Mouse (Mus musculus) limb, embryonic 14.5 days (tissue): ENCODE results near the gene Dnah9. TPM values are rescaled to one million over a fixed set of nuclear protein-coding genes. Genes with fewer than 3 reads are reported as not detected.
A peak's percentile ranks its signal among the peaks of the same experiment; 100 is the strongest.

Source experiments
- ATAC-seq: fragments of 200-750 bp; cut with Nextera tagmentation; 2 replicates; pipeline ENCODE4 v1.8.0; 2017; ENCODE audit warnings: low read depth, moderate number of reproducible peaks, moderate TSS enrichment; ENCODE audit not compliant: low FRiP score
- DNase-seq: peaks from one replicate; pipeline ENCODE4 v3.0.0-alpha.2; 2015; ENCODE audit warnings: low spot score
- H3K27ac ChIP-seq: fragments of 300-500 bp; sonication (generic); replicated peaks from 2 replicates; pipeline ENCODE4 v1.5.1; 2014; ENCODE audit warnings: low read depth, mild to moderate bottlenecking, low read length, moderate library complexity, mixed read lengths
- H3K27me3 ChIP-seq: fragments of 300-500 bp; sonication (generic); 2 replicates; pipeline ENCODE4 v1.6.1; 2014; ENCODE audit warnings: low read length, mixed read lengths; ENCODE audit not compliant: control insufficient read depth, insufficient read depth
- H3K36me3 ChIP-seq: fragments of 300-500 bp; sonication (generic); 2 replicates; pipeline ENCODE4 v1.6.1; 2014; ENCODE audit warnings: mild to moderate bottlenecking, low read length, moderate library complexity, mixed read lengths; ENCODE audit not compliant: control insufficient read depth, insufficient read depth
- H3K4me1 ChIP-seq: fragments of 300-500 bp; sonication (generic); 2 replicates; pipeline ENCODE4 v1.6.1; 2014; ENCODE audit warnings: antibody characterized with exemption, low read length, mixed read lengths; ENCODE audit not compliant: control insufficient read depth, insufficient read depth
- H3K4me2 ChIP-seq: fragments of 300-500 bp; sonication (generic); replicated peaks from 2 replicates; pipeline ENCODE4 v1.6.1; 2014; ENCODE audit warnings: low read depth, mild to moderate bottlenecking, low read length, moderate library complexity; ENCODE audit not compliant: severe bottlenecking
- H3K4me3 ChIP-seq: fragments of 300-500 bp; sonication (generic); replicated peaks from 2 replicates; pipeline ENCODE4 v1.5.1; 2014; ENCODE audit warnings: low read length
- H3K9ac ChIP-seq: fragments of 300-500 bp; sonication (generic); 2 replicates; pipeline ENCODE4 v1.6.1; 2014; ENCODE audit warnings: mild to moderate bottlenecking, low read depth, low read length, moderate library complexity; ENCODE audit not compliant: severe bottlenecking
- H3K9me3 ChIP-seq: fragments of 300-500 bp; sonication (generic); 2 replicates; pipeline ENCODE4 v1.6.1; 2016; ENCODE audit warnings: low read length; ENCODE audit not compliant: control insufficient read depth
- POLR2A ChIP-seq: fragments of 200-500 bp; IDR thresholded peaks from 2 replicates; pipeline ENCODE4 v1.8.0; 2012; ENCODE audit warnings: inconsistent platforms, mild to moderate bottlenecking, moderate library complexity, borderline replicate concordance; ENCODE audit not compliant: insufficient read depth, insufficient read length; ENCODE audit errors: extremely low read depth
- WGBS: fragments of 180-500 bp; shearing (Covaris S2); extraction: QIAGEN DNeasy Blood & Tissue Kit; methylation state at CpG from one replicate; pipeline ENCODE4 v1.1.7; 2014; 5-methylcytosine and 5-hydroxymethylcytosine counted together
- polyA plus RNA-seq, 2 experiments: library from polyadenylated mRNA; depleted of rRNA in 1 of 2; stranded (reverse) in 1 of 2; unstranded in 1 of 2; fragments of >200 nt; fragmentation: Nextera tagmentation in 1 of 2; extraction: Ambion mirVana in 1 of 2; gene quantifications; 2 replicates each; pipeline versions ENCODE4 v1.2.1 to v1.2.3; 2012 to 2014

Dnah9 gene
- polyA plus RNA-seq, 2 experiments = 0.17 to 0.36 TPM

GRCm38 (mm10) chr11:65824556-65824955 lies 343.8 kb downstream of the Dnah9 start:
- H3K4me2 ChIP-seq = no peak overlapping the region
- no peak overlapping the region for H3K9ac ChIP-seq
- H3K9me3 ChIP-seq = no peaks in the 10 kb centered on the region
- no peak overlapping the region for H3K27ac ChIP-seq
- H3K27me3 ChIP-seq = no peaks in the 10 kb centered on the region
- no peak overlapping the region for H3K4me3 ChIP-seq
- no peak for TF ChIP-seq POLR2A
- DNase-seq (no peak), ATAC-seq (no peak)
- H3K36me3 ChIP-seq = peaks cover 57% of the 10 kb centered on the region
- H3K4me1 ChIP-seq = no peaks in the 10 kb centered on the region
- 69% methylated on average over 3 of the region's 3 CpGs for WGBS

- 9% methylated on average over 7 of the region's 7 CpGs for WGBS
- peak; percentile 67; the same call in 1 of the 2 replicates for ATAC-seq
- no peak for TF ChIP-seq POLR2A
Observed at GRCm38 (mm10) chr11:65820877-65821276, 347.5 kb downstream of the Dnah9 start.

GRCm38 (mm10) chr11:65820280-65820679 lies 348.1 kb downstream of the Dnah9 start:
- Histone ChIP-seq H3K9ac (no peak overlapping the region), H3K27me3 (no peaks in the 10 kb centered on the region), H3K27ac (no peak overlapping the region), H3K9me3 (no peaks in the 10 kb centered on the region), H3K4me2 (no peak overlapping the region), H3K36me3 (peaks cover 44% of the 10 kb centered on the region), H3K4me1 (0 out of 2 replicates have a peak, but pooled peaks cover 2% of the 10 kb centered on the region), H3K4me3 (no peak overlapping the region)
- ATAC-seq = no peak
- 78% methylated on average over 5 of the region's 5 CpGs for WGBS
- peak; percentile 18 for DNase-seq
- no peak for TF ChIP-seq POLR2A

More at GRCm38 (mm10) chr11:65820877-65821276, 347.5 kb downstream of the Dnah9 start:
- no peaks in the 10 kb centered on the region for H3K27me3 ChIP-seq
- H3K4me1 ChIP-seq = 0 out of 2 replicates have a peak, but pooled peaks cover 2% of the 10 kb centered on the region
- H3K4me2 ChIP-seq = no peak overlapping the region
- H3K9ac ChIP-seq = no peak overlapping the region
- peaks cover 40% of the 10 kb centered on the region for H3K36me3 ChIP-seq
- no peak overlapping the region for H3K4me3 ChIP-seq
- DNase-seq = peak; percentile 80
- no peak overlapping the region for H3K27ac ChIP-seq
- no peaks in the 10 kb centered on the region for H3K9me3 ChIP-seq

GRCm38 (mm10) chr11:65818193-65818592 lies 350.2 kb downstream of the Dnah9 start:
- Histone ChIP-seq H3K27me3 (no peaks in the 10 kb centered on the region), H3K4me3 (no peak overlapping the region), H3K27ac (no peak overlapping the region), H3K36me3 (peaks cover 46% of the 10 kb centered on the region), H3K9me3 (no peaks in the 10 kb centered on the region), H3K4me2 (no peak overlapping the region), H3K9ac (no peak overlapping the region), H3K4me1 (0 out of 2 replicates have a peak, but pooled peaks cover 2% of the 10 kb centered on the region)
- no peak for ATAC-seq
- 79% methylated on average over 1 of the region's 1 CpGs for WGBS
- DNase-seq = no peak
- TF ChIP-seq POLR2A = no peak

GRCm38 (mm10) chr11:65816237-65816636 lies 352.1 kb downstream of the Dnah9 start:
- DNase-seq (no peak), ATAC-seq (no peak)
- H3K4me3 ChIP-seq = no peak overlapping the region
- no peak for TF ChIP-seq POLR2A
- WGBS = 46% methylated on average over 6 of the region's 6 CpGs
- no peak overlapping the region for H3K9ac ChIP-seq
- no peaks in the 10 kb centered on the region for H3K27me3 ChIP-seq
- H3K9me3 ChIP-seq = no peaks in the 10 kb centered on the region
- peaks cover 28% of the 10 kb centered on the region for H3K36me3 ChIP-seq
- no peak overlapping the region for H3K4me2 ChIP-seq
- peaks cover 13% of the 10 kb centered on the region for H3K4me1 ChIP-seq
- H3K27ac ChIP-seq = 0 out of 2 replicates have a peak overlapping the region, but pooled peaks have one; percentile 6
